Mouse (Mus musculus): Measurements from ENCODE around the gene Gm21497.
"Not testable (repeated sequence)": the region's sequence is repeated elsewhere in the genome, so short reads cannot be mapped to it uniquely, and the experiment has no call there.

The Gm21497 gene

GRCm38 (mm10) chrY:61646446-61646845 is at the start of gene Gm21497:
Gene Gm21497 (plus strand): TSS chrY:61646746.
- in situ Hi-C loops (cut with MboI; ENCODE audit: unreplicated experiment in 2 of 2) = not testable (repeated sequence)

Measured in v-Abl transformed pro-B cells (cell line).